Mouse (Mus musculus) bone marrow, adult 2 months (tissue): ENCODE measurements around the gene Hibadh. TPM values are rescaled to one million over a fixed set of nuclear protein-coding genes. Genes with fewer than 3 reads are reported as not detected.
"Not testable (repeated sequence)": the region's sequence is repeated elsewhere in the genome, so short reads cannot be mapped to it uniquely, and the experiment has no call there.

Source experiments
- H3K27ac ChIP-seq: fragments of 200-500 bp; 2 replicates; pipeline ENCODE4 v1.5.1; 2012; ENCODE audit warnings: low read depth, mild to moderate bottlenecking, control low read depth, inconsistent platforms, low read length; ENCODE audit not compliant: control insufficient read depth, poor library complexity, insufficient read depth
- H3K4me1 ChIP-seq: fragments of 200-500 bp; 2 replicates; pipeline ENCODE4 v1.6.1; 2011; ENCODE audit warnings: low read length; ENCODE audit not compliant: control insufficient read depth, insufficient read depth
- H3K4me3 ChIP-seq: fragments of 200-500 bp; replicated peaks from 2 replicates; pipeline ENCODE3; 2011; ENCODE audit warnings: mild to moderate bottlenecking, low read depth, low read length, control low read depth; ENCODE audit not compliant: control insufficient read depth
- CTCF ChIP-seq: fragments of 200-500 bp; IDR thresholded peaks from 2 replicates; pipeline ENCODE4 v1.5.1; 2011; ENCODE audit warnings: low read length, control low read depth; ENCODE audit not compliant: control insufficient read depth, insufficient read depth
- POLR2A ChIP-seq: fragments of 200-500 bp; IDR thresholded peaks from 2 replicates; pipeline ENCODE4 v1.6.1; 2011; ENCODE audit warnings: low read depth, mild to moderate bottlenecking, control low read depth, low read length, borderline replicate concordance; ENCODE audit not compliant: control insufficient read depth
- WGBS: fragments of 180-500 bp; shearing (Covaris S2); methylation state at CpG from one replicate; pipeline ENCODE4 v1.1.7; 2018; 5-methylcytosine and 5-hydroxymethylcytosine counted together
- polyA plus RNA-seq: library from polyadenylated mRNA; stranded (reverse); fragments of >200 nt; gene quantifications from 2 replicates; pipeline ENCODE4 v1.2.4, GENCODE M21; 2011; ENCODE audit warnings: low replicate concordance; ENCODE audit not compliant: missing spikeins, insufficient read depth, insufficient read length

Gene Hibadh
- polyA plus RNA-seq = 13.0 and 21.7 TPM in 2 replicates

GRCm38 (mm10) chr6:52640224-52640712 lies at the start of gene Hibadh:
Gene Hibadh (minus strand): TSS chr6:52640389.
- H3K4me3 ChIP-seq = peak within 1 kb of the TSS; percentile 83
- WGBS = under 1% methylated on average over 34 of the region's 34 CpGs
- TF ChIP-seq CTCF (peak; percentile 17; the same call in 1 of the 2 replicates), POLR2A (peak; percentile 98)
- peaks cover 4% of the 10 kb centered on the region for H3K4me1 ChIP-seq
- H3K27ac ChIP-seq = peak within 1 kb of the TSS; percentile 84

GRCm38 (mm10) chr6:52686901-52687500 lies 46.8 kb upstream of the Hibadh start:
- Histone ChIP-seq H3K4me3 (no peak overlapping the region), H3K27ac (no peak overlapping the region), H3K4me1 (no peaks in the 10 kb centered on the region)
- TF ChIP-seq POLR2A (no peak), CTCF (no peak)
- WGBS = 85% methylated on average over 5 of the region's 5 CpGs

GRCm38 (mm10) chr6:52682607-52683006 lies 42.4 kb upstream of the Hibadh start:
- Histone ChIP-seq H3K4me3 (no peak overlapping the region), H3K27ac (no peak overlapping the region), H3K4me1 (peaks cover 2% of the 10 kb centered on the region)
- TF ChIP-seq CTCF = no peak
- TF ChIP-seq POLR2A = no peak
- WGBS = 58% methylated on average over 3 of the region's 3 CpGs

GRCm38 (mm10) chr6:52681847-52682485 lies 41.8 kb upstream of the Hibadh start:
- no peak overlapping the region for H3K27ac ChIP-seq
- TF ChIP-seq POLR2A = no peak
- no peak for TF ChIP-seq CTCF
- no peak overlapping the region for H3K4me3 ChIP-seq
- H3K4me1 ChIP-seq = peaks cover 2% of the 10 kb centered on the region
- WGBS = 85% methylated on average over 6 of the region's 6 CpGs

DNA sequence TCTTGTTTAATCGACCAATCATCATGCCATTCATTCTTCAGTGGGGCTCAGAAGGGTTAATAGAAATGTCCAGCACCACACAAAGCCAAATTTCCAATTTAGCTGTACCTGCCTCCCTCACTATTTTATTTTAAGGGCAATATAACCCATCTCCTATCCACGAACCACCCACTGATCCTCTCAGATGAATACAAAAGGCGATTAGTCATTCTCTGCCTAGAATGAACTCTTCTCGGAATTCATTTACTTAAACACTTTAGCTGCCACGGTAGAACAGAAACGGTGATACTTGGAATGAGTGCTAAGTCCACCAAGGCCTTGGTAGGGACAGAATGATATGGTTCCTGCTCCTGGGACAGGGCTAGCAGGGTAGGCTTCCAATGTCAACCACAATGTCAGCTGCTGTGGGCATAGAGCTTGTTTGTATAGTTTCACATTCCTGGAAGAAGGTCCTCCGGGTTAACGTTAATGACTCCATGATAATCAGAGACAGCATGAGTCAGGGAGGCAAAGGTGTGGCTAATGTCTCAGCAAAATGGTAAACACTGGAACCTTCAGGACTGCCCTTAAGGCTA lies 40.4 kb upstream of the Hibadh start:
- TF ChIP-seq POLR2A (no peak), CTCF (no peak)
- 64% methylated on average over 8 of the region's 8 CpGs for WGBS
- Histone ChIP-seq H3K4me1 (peaks cover 2% of the 10 kb centered on the region), H3K4me3 (no peak overlapping the region), H3K27ac (no peak overlapping the region)

DNA sequence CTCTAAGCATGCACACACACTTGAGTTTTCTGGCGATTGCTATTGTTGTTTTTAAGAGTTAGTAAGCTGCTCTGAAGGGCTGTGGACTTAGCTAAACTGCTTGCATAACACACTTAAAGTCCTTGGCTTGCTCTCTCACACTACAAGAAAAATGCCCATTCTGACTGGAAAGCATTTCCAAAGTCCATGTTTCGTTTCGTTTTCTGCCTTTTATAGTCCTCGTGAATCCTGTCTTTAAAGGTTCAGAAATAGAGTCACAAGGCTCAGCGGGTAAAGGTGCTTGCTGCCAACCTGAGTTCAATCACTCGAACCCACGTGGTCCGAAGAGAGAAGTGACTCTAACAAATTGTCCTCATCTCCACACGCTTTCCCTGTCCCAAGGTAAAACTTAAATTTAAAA lies 39.4 kb upstream of the Hibadh start:
- Histone ChIP-seq H3K4me3 (no peak overlapping the region), H3K4me1 (peaks cover 2% of the 10 kb centered on the region), H3K27ac (no peak overlapping the region)
- WGBS = 64% methylated on average over 9 of the region's 9 CpGs
- no peak for TF ChIP-seq POLR2A
- TF ChIP-seq CTCF = no peak

GRCm38 (mm10) chr6:52677534-52677933 lies 37.3 kb upstream of the Hibadh start:
- H3K27ac ChIP-seq, H3K4me3 ChIP-seq, H3K4me1 ChIP-seq: not testable (repeated sequence)
- WGBS = 25% methylated on average over 4 of the region's 4 CpGs

GRCm38 (mm10) chr6:52675222-52675921 lies 35.2 kb upstream of the Hibadh start:
- Histone ChIP-seq H3K27ac (no peak overlapping the region), H3K4me1 (peaks cover 2% of the 10 kb centered on the region), H3K4me3 (no peak overlapping the region)
- WGBS = 37% methylated on average over 4 of the region's 4 CpGs
- no peak for TF ChIP-seq POLR2A
